Mouse (Mus musculus): ENCODE measurements around the gene Ap1m1.

GRCm38 (mm10) chr8:72291104-72291503, 51.3 kb downstream of the Ap1m1 start:
- TF ChIP-seq ZNF384 (IDR thresholded peaks at IDR 0.05; ENCODE audit: low read depth, low read length) = no peak
- TF ChIP-seq MAFK (IDR thresholded peaks at IDR 0.05; ENCODE audit: insufficient read depth, low read depth, low read length) = no peak
- TF ChIP-seq HCFC1 (IDR thresholded peaks at IDR 0.05; ENCODE audit: borderline replicate concordance, insufficient read depth, low read length) = no peak
- TF ChIP-seq CHD2 (IDR thresholded peaks at IDR 0.05; ENCODE audit: low read depth, low read length) = no peak
- TF ChIP-seq ZC3H11A (IDR thresholded peaks at IDR 0.05; ENCODE audit: borderline replicate concordance, low read depth, low read length) = no peak
